Mouse (Mus musculus) heart, adult 2 months (tissue): ENCODE measurements around the gene Ift80.

Experiments
- CTCF ChIP-seq: fragments of 200-600 bp; IDR thresholded peaks from 2 replicates; pipeline ENCODE4 v1.8.1; 2022; ENCODE audit warnings: antibody characterized with exemption, mild to moderate bottlenecking, moderate library complexity
- POLR2A ChIP-seq: fragments of 200-500 bp; IDR thresholded peaks from 2 replicates; pipeline ENCODE4 v1.6.1; 2011; ENCODE audit warnings: mild to moderate bottlenecking, low read depth, low read length, control low read depth; ENCODE audit not compliant: insufficient read depth

DNA sequence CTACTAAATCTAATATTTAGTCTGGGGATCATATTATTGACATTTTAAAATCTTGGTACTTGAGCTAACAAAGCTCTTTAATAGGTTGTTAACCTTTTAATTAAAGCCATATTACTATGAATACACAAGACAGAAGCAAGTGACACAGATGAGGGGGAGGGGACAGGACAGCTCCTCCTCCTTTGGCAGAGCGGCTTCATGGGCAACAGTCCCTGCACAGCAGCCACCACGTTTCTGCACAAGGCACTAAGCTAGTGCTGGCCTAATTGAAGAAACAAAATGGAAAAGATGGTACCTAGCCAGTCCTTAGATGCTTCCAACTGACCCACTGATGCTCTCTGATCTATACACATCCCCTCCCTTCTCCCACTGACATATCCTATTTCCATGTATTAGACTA is 55.5 kb downstream of the Ift80 start:
- TF ChIP-seq CTCF (no peak), POLR2A (no peak)
